Mouse (Mus musculus) layer of hippocampus, postnatal 10 days (tissue): ENCODE data around the gene Myo1d. TPM values are rescaled to one million over a fixed set of nuclear protein-coding genes. Genes with fewer than 3 reads are reported as not detected.

Experiments used
- DNase-seq, 2 experiments: peaks; one replicate each; pipeline ENCODE4 v3.0.0; 2021; ENCODE audit warnings: low spot score in 2 of 2
- long read RNA-seq: library from polyadenylated mRNA; stranded (forward); transcript quantifications from one replicate; pipeline ENCODE4 v2.0.0, GENCODE M21; 2023
- total RNA-seq, 2 experiments: library from RNA; stranded (reverse); gene quantifications; 2 replicates each; pipeline ENCODE4 v1.2.3; 2021

Myo1d gene
- total RNA-seq: 1 to 10 TPM; 2.6 to 3.0 TPM
- long read RNA-seq: 0 reads

- DNase-seq: peak; percentile 80 to 89
Observed at GRCm38 (mm10) chr11:80779527-80780344, at the start of gene Myo1d. Myo1d (minus strand) TSS chr11:80780025.

GRCm38 (mm10) chr11:80821794-80822193 lies 42.0 kb upstream of the Myo1d start:
- DNase-seq: no peak

- DNase-seq: peak; percentile 11 to 43
Observed at GRCm38 (mm10) chr11:80821296-80821695, 41.5 kb upstream of the Myo1d start.

DNA sequence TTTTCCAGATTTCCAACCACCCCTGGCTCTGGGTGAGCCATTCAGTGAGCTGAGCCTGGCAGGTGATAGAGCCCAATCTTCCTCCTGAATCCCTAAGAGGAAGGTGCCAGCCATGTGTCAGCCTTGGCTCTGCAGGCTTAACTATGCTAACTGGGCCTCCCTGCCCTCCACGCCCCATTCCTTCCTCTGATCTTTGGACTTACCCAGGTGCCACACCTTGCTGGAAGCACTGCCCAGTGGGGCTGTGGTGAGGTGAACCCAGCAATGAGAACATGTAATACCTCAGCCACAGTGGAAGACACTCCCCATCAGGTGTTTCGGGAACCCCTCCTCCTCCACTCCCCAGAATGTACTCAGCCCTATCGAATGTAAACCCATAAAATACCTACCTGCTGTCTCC lies 40.3 kb upstream of the Myo1d start:
- DNase-seq: no peak

- peak; percentile 69 to 72 for DNase-seq
Observed at GRCm38 (mm10) chr11:80818060-80818697, 38.4 kb upstream of the Myo1d start.

GRCm38 (mm10) chr11:80815354-80815753 lies 35.5 kb upstream of the Myo1d start:
- DNase-seq: no peak

GRCm38 (mm10) chr11:80811156-80811555 lies 31.3 kb upstream of the Myo1d start:
- DNase-seq: no peak

DNA sequence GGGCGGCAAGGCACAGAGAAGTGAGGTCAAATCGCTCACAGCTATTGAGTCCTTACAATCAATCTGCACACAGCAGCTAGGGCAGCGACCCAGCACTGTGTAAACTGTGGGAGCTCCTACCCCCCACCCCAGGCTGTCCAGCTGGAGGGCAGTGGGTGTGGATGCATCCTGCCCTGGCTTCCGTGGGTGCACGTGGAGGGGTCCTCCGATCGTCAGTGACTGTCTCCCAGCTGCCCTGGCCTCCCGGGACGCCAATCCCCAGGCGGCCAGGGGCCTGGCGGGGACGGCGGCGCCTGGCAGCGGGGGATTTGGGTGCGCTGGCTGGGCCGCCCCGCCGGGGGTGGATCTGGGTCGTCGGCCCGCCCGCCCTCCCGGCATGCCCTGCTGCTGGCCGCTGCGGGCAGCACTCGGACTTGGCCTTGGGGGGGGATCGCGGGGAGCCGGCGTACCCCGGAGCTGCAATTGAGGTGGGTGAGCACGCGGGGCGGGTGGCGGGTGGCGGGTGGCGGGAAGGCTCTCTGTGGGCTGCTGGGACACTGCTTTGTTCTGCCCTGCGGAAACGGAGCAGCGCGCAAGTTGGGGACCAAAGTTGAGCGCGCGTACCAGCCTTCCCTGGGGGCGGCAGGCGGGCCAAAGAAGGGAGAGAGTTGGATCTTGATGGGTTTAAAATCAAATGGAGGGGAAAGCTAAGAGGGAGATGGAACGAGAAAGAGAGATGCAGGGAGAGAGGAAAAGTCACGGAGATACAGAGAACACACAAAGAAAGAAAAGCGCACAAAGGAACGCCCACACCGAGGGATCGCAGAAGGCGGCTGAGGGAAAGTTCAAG lies 30.4 kb upstream of the Myo1d start, which contains the start of gene Tmem98:
Gene Tmem98 (plus strand): TSS at position 183 of the 829 bp plus-strand sequence.
- peak in 1 of 2 experiments; percentile 24 for DNase-seq

DNA sequence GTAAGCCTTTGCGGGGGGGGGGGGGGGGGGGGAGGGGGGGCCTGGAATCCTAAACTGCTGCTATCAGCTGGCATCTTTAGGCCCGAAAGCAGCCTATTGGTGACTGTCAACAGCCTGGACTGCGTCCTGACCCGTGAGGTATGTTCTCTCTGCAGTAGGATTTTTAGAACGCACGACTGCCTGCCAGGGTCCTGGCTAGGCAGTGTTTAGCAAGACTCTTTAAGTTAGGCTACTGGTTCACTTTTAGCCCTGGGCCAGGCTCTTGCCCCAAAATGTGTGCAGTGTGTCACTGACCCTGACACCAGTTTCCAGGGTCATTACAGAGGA lies 29.8 kb upstream of the Myo1d start:
- no peak for DNase-seq

- DNase-seq: no peak
Observed at GRCm38 (mm10) chr11:80808551-80809070, 28.8 kb upstream of the Myo1d start.

- no peak for DNase-seq
Observed at GRCm38 (mm10) chr11:80802706-80803105, 22.9 kb upstream of the Myo1d start.

DNA sequence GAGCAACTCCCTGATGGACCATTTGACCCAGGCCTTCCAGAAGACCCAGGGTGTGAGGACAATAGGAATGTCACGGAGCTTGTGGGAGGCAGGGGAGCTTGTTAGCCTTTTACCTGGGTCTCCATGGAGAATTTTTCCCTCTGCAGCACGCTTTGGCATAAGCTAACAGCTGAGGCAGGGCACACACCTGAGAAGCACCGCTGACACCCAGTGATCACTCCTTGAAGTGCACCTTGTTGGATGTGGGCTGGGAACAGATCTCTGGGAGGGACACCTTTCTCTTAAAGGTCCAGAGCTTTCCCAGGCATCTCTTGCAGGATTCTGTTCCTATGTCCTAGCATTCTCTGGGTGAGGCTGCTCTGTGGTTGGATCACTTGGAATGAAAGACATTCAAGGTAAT lies 20.2 kb upstream of the Myo1d start:
- no peak for DNase-seq

- DNase-seq: no peak
Observed at GRCm38 (mm10) chr11:80795431-80795830, 15.6 kb upstream of the Myo1d start.

- DNase-seq: no peak
Observed at GRCm38 (mm10) chr11:80794290-80794689, 14.5 kb upstream of the Myo1d start.

GRCm38 (mm10) chr11:80793386-80793785 lies 13.6 kb upstream of the Myo1d start:
- DNase-seq: no peak

DNA sequence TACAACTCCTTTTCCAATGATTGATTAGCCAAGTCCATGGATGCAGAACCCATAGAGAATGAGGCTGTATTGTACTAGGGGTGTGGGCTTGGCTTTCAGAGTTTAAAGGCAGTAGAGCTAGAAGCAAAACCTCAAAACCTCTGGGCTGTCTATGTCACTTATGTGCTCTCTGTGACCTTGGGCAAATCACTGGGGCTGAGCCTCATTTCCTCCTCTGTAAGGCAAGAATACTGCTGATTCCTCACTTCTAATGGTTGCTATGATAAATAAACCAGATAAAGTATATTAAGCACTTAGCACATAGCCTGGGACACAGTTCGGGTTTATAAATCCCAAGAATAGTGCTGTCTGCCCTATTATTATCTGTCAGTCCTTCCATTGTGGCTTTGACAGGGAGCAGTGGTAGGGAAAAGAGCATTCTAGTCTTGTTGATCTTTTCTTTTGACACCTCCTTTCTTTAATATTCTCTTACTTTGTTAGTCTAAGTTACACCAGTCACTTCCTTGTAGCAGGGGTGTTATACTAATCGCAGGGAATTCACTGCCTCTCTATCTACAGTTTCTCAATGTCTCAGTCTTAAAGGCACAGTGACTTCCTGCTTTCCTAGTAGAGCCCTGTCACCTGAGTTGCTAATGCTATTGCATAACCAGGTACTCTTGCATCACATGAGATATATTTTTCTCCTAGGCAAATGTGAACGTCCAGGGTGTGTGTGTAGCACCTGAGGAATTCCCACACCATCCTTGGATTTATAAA lies 12.0 kb upstream of the Myo1d start:
- no peak for DNase-seq

- DNase-seq: no peak
Observed at GRCm38 (mm10) chr11:80790413-80790812, 10.6 kb upstream of the Myo1d start.

GRCm38 (mm10) chr11:80789647-80790240 lies 9.9 kb upstream of the Myo1d start:
- DNase-seq: no peak

DNA sequence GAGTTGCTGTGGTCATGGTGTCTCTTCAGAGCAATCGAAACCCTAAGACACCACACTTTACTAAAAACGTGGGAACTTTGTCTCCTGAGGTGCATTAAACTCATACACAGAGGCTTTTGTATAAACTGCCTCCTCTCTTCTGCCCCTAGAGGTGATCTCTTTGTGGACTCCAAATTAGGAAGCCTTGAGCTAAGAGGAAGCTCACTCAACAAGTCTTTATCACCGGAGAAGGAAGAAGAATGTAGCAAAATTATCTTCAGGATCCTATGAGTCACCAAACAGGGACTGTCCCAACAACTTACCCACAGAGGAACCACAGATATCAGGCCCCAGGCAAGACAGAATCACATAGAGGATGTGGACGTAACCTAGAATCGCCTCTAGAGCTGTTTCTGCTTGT lies 5.8 kb upstream of the Myo1d start:
- DNase-seq: no peak

DNA sequence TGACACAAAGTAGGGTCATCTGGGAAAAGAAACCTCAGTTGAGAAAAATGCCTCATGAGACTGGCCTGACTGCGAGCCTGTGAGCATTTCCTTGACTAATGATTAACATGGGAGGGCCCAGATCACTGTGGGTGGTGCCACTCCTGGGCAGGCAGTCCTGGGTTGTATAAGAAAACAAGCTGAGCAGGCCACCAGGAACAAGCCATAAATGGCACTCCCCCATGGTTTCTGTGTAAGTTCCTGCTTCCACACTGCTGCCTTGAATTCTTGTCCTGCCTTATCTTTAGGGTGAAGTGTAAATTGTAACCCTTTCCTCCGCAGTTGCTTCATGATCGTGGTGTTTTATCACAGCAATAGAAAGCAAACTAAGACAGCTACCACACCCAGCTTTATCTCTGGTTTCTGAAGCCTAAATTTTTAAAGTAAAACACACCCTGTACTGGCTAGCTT lies 4.5 kb upstream of the Myo1d start:
- no peak for DNase-seq
